Mouse (Mus musculus): ENCODE results near the gene Wdr82. TPM values are rescaled to one million over a fixed set of nuclear protein-coding genes. Genes with fewer than 3 reads are reported as not detected.
"Not testable (repeated sequence)": the region's sequence is repeated elsewhere in the genome, so short reads cannot be mapped to it uniquely, and the experiment has no call there.

Gene Wdr82
- polyA plus RNA-seq, 1 experiment from 2014 or later, result 31.3 TPM

GRCm38 (mm10) chr9:106160426-106160825 is 10.3 kb upstream of the Wdr82 start:
- 37% methylated on average over 5 of the region's 5 CpGs for WGBS
- 0 out of 2 replicates have a peak, but pooled peaks cover 2% of the 10 kb centered on the region for H3K4me1 ChIP-seq (replicated peaks)
- H3K27me3 ChIP-seq, result peaks cover 5% of the 10 kb centered on the region; the same call in 1 of the 2 replicates
- peak overlapping the region; percentile 57 for H3K4me2 ChIP-seq
- H3K4me3 ChIP-seq (replicated peaks), result peak overlapping the region; percentile 45
- no peak for ATAC-seq (ENCODE audit: insufficient number of reproducible peaks, insufficient read depth, low FRiP score, low TSS enrichment, low read depth)
- H3K9me3 ChIP-seq, result no peaks in the 10 kb centered on the region
- peak overlapping the region; percentile 88 for H3K27ac ChIP-seq
- peak overlapping the region; percentile 44; the same call in 1 of the 2 replicates for H3K9ac ChIP-seq (replicated peaks)
- H3K36me3 ChIP-seq, result no peaks in the 10 kb centered on the region

GRCm38 (mm10) chr9:106166709-106167108 is 4.0 kb upstream of the Wdr82 start:
- Histone ChIP-seq H3K4me3 (replicated peaks) (no peak overlapping the region), H3K4me1 (replicated peaks) (no peaks in the 10 kb centered on the region; the same call in 1 of the 2 replicates), H3K27ac (no peak overlapping the region), H3K27me3 (0 out of 2 replicates have a peak, but pooled peaks cover 2% of the 10 kb centered on the region), H3K36me3 (no peaks in the 10 kb centered on the region), H3K4me2 (no peak overlapping the region), H3K9me3 (no peaks in the 10 kb centered on the region), H3K9ac (replicated peaks) (no peak overlapping the region)
- ATAC-seq (ENCODE audit: insufficient number of reproducible peaks, insufficient read depth, low FRiP score, low TSS enrichment, low read depth), result no peak
- WGBS, result 88% methylated on average over 2 of the region's 2 CpGs

- Histone ChIP-seq H3K4me2 (no peak overlapping the region), H3K9me3 (no peaks in the 10 kb centered on the region), H3K4me1 (replicated peaks) (no peaks in the 10 kb centered on the region; the same call in 1 of the 2 replicates), H3K4me3 (replicated peaks) (no peak overlapping the region), H3K9ac (replicated peaks) (no peak overlapping the region), H3K36me3 (no peaks in the 10 kb centered on the region), H3K27me3 (no peaks in the 10 kb centered on the region), H3K27ac (no peak overlapping the region)
- WGBS, result 78% methylated on average over 3 of the region's 3 CpGs
- no peak for ATAC-seq (ENCODE audit: insufficient number of reproducible peaks, insufficient read depth, low FRiP score, low TSS enrichment, low read depth)
These were observed 3.5 kb upstream of the Wdr82 start for GRCm38 (mm10) chr9:106167241-106167640.

- Histone ChIP-seq H3K4me2 (no peak overlapping the region), H3K4me1 (replicated peaks) (peaks cover 2% of the 10 kb centered on the region; the same call in 1 of the 2 replicates), H3K36me3 (no peaks in the 10 kb centered on the region), H3K4me3 (replicated peaks) (no peak overlapping the region), H3K9me3 (no peaks in the 10 kb centered on the region), H3K27ac (no peak overlapping the region), H3K9ac (replicated peaks) (no peak overlapping the region), H3K27me3 (no peaks in the 10 kb centered on the region)
- no peak for ATAC-seq (ENCODE audit: insufficient number of reproducible peaks, insufficient read depth, low FRiP score, low TSS enrichment, low read depth)
- 12% methylated on average over 1 of the region's 1 CpGs for WGBS
These were observed 3.0 kb upstream of the Wdr82 start for GRCm38 (mm10) chr9:106167703-106168102.

GRCm38 (mm10) chr9:106169006-106169405 is 1.7 kb upstream of the Wdr82 start:
- not testable (repeated sequence) for H3K9me3 ChIP-seq; H3K27me3 ChIP-seq; ATAC-seq (ENCODE audit: insufficient number of reproducible peaks, insufficient read depth, low FRiP score, low TSS enrichment, low read depth); H3K36me3 ChIP-seq; H3K4me2 ChIP-seq; H3K9ac ChIP-seq (replicated peaks); H3K27ac ChIP-seq; H3K4me3 ChIP-seq (replicated peaks)
- WGBS, result 86% methylated on average over 1 of the region's 1 CpGs
- peaks cover 16% of the 10 kb centered on the region for H3K4me1 ChIP-seq (replicated peaks)

- H3K4me1 ChIP-seq (replicated peaks), result peaks cover 23% of the 10 kb centered on the region
- H3K4me3 ChIP-seq (replicated peaks), result no peak overlapping the region
- H3K36me3 ChIP-seq, result no peaks in the 10 kb centered on the region
- WGBS, result 30% methylated on average over 6 of the region's 6 CpGs
- no peak overlapping the region for H3K9ac ChIP-seq (replicated peaks)
- no peaks in the 10 kb centered on the region for H3K27me3 ChIP-seq
- H3K9me3 ChIP-seq, result no peaks in the 10 kb centered on the region
- ATAC-seq (ENCODE audit: insufficient number of reproducible peaks, insufficient read depth, low FRiP score, low TSS enrichment, low read depth), result no peak
- no peak overlapping the region for H3K27ac ChIP-seq
- peak overlapping the region; percentile 80 for H3K4me2 ChIP-seq
These were observed 811 bp upstream of the Wdr82 start for GRCm38 (mm10) chr9:106169917-106170316.

- Histone ChIP-seq H3K9ac (replicated peaks) (peak overlapping the region; percentile 90), H3K27me3 (no peaks in the 10 kb centered on the region)
- WGBS, result 1% methylated on average over 30 of the region's 30 CpGs
These were observed 824 bp downstream of the Wdr82 start for GRCm38 (mm10) chr9:106171346-106172158.

GRCm38 (mm10) chr9:106172527-106172926 is 1.8 kb downstream of the Wdr82 start:
- WGBS, result 42% methylated on average over 3 of the region's 3 CpGs
- Histone ChIP-seq H3K4me3 (replicated peaks) (peak overlapping the region; percentile 85), H3K36me3 (peaks cover 14% of the 10 kb centered on the region), H3K27me3 (no peaks in the 10 kb centered on the region), H3K4me1 (replicated peaks) (peaks cover 49% of the 10 kb centered on the region), H3K27ac (no peak overlapping the region), H3K9me3 (no peaks in the 10 kb centered on the region), H3K4me2 (peak overlapping the region; percentile 80), H3K9ac (replicated peaks) (no peak overlapping the region)
- no peak for ATAC-seq (ENCODE audit: insufficient number of reproducible peaks, insufficient read depth, low FRiP score, low TSS enrichment, low read depth)

More at GRCm38 (mm10) chr9:106171346-106172158, 824 bp downstream of the Wdr82 start:
- H3K4me2 ChIP-seq, result peak overlapping the region; percentile 80
- H3K4me3 ChIP-seq (replicated peaks), result peak overlapping the region; percentile 85
- H3K4me1 ChIP-seq (replicated peaks), result peaks cover 39% of the 10 kb centered on the region
- H3K27ac ChIP-seq, result peak overlapping the region; percentile 95
- H3K36me3 ChIP-seq, result peaks cover 5% of the 10 kb centered on the region; the same call in 1 of the 2 replicates
- no peaks in the 10 kb centered on the region for H3K9me3 ChIP-seq
- ATAC-seq (ENCODE audit: insufficient number of reproducible peaks, insufficient read depth, low FRiP score, low TSS enrichment, low read depth), result peak; percentile 40; the same call in 1 of the 2 replicates

- no peaks in the 10 kb centered on the region for H3K27me3 ChIP-seq
- WGBS, result 64% methylated on average over 2 of the region's 2 CpGs
- H3K4me1 ChIP-seq (replicated peaks), result peaks cover 50% of the 10 kb centered on the region
- H3K36me3 ChIP-seq, result peaks cover 22% of the 10 kb centered on the region
- ATAC-seq (ENCODE audit: insufficient number of reproducible peaks, insufficient read depth, low FRiP score, low TSS enrichment, low read depth), result no peak
- no peak overlapping the region for H3K27ac ChIP-seq
- H3K9me3 ChIP-seq, result no peaks in the 10 kb centered on the region
- H3K4me3 ChIP-seq (replicated peaks), result peak overlapping the region; percentile 85
- no peak overlapping the region for H3K9ac ChIP-seq (replicated peaks)
- H3K4me2 ChIP-seq, result peak overlapping the region; percentile 80
These were observed 2.6 kb downstream of the Wdr82 start for GRCm38 (mm10) chr9:106173363-106173762.

- Histone ChIP-seq H3K9ac (replicated peaks) (no peak overlapping the region), H3K36me3 (peaks cover 45% of the 10 kb centered on the region), H3K4me2 (peak overlapping the region; percentile 6; the same call in 1 of the 2 replicates), H3K27ac (no peak overlapping the region), H3K4me3 (replicated peaks) (no peak overlapping the region), H3K9me3 (no peaks in the 10 kb centered on the region), H3K4me1 (replicated peaks) (peaks cover 50% of the 10 kb centered on the region), H3K27me3 (no peaks in the 10 kb centered on the region)
- WGBS, result 67% methylated on average over 3 of the region's 3 CpGs
- ATAC-seq (ENCODE audit: insufficient number of reproducible peaks, insufficient read depth, low FRiP score, low TSS enrichment, low read depth), result no peak
These were observed 4.9 kb downstream of the Wdr82 start for GRCm38 (mm10) chr9:106175552-106176200.

GRCm38 (mm10) chr9:106176769-106177168 is 6.0 kb downstream of the Wdr82 start:
- peaks cover 50% of the 10 kb centered on the region for H3K4me1 ChIP-seq (replicated peaks)

More at GRCm38 (mm10) chr9:106176769-106177168, 6.0 kb downstream of the Wdr82 start:
- Histone ChIP-seq H3K9me3 (no peaks in the 10 kb centered on the region), H3K27me3 (no peaks in the 10 kb centered on the region), H3K4me2 (no peak overlapping the region), H3K4me3 (replicated peaks) (no peak overlapping the region), H3K36me3 (peaks cover 56% of the 10 kb centered on the region), H3K27ac (no peak overlapping the region; the same call in 1 of the 2 replicates), H3K9ac (replicated peaks) (no peak overlapping the region)
- ATAC-seq (ENCODE audit: insufficient number of reproducible peaks, insufficient read depth, low FRiP score, low TSS enrichment, low read depth), result no peak
- WGBS, result 41% methylated on average over 5 of the region's 5 CpGs
